Mouse (Mus musculus) thymus, postnatal 14 days (tissue): Measurements from ENCODE around the gene Apool.

Source experiments
- DNase-seq: peaks from one replicate; pipeline ENCODE4 v3.0.0; 2021

Gene Apool

DNA sequence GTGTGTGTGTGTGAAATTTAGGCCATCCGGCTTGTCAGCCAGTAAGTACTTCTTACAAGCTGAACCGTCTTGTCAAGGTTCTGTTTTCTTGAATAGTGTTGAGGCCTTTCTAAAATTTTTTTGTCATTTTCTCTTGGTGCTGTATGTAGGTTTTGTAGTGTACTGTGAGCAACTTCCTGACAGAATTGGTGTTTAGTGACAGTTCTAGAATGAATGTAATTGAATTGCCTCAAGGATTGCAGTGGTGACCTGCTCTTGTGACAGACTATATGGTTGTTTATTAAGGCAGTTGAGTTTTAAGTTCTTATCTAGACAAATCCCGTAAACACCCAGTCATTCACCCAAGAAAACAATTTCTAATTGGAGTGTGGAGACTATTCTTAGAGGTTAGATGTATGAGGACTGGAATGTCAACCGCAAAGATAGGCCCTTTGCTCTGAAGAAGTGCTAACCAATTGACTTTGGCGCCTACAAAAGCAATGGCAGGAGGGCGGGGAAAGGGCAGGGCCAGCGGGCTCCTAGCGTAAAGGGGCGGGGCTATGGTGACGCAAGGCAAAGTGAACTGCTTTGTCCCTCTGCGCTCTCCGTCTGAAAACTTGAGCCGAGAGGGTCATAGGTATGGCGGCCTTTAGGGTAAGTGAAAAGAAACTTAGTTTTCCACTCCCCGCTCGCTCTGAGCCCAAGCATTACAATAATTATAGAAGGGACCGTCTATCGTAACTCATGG lies at the start of gene Apool:
Gene Apool (plus strand): TSS at position 531 of the 727 bp plus-strand sequence.
- DNase-seq, result peak; percentile 87

DNA sequence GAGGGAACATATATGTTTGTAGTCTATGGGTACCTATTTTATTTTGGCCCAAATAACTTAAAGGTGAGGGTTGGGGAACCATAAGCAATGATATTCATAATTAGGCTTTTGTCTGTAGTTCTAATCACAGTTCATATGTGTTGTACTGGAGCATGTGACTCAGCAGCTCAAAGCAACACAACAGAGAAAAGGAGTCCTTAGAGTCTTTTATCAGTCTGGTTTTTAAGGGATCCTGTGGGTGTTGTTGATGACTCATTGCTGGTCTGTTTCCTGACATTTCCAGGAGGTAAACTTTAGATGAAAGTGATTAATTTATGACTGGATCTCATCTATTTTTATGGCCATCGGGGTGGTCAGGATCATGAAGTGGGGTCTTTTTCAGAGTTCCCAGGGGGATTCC lies 37.6 kb upstream of the Apool start:
- DNase-seq, result no peak

- no peak for DNase-seq
These were observed 375 bp downstream of the Apool start for GRCm38 (mm10) chrX:112311531-112311887.

DNA sequence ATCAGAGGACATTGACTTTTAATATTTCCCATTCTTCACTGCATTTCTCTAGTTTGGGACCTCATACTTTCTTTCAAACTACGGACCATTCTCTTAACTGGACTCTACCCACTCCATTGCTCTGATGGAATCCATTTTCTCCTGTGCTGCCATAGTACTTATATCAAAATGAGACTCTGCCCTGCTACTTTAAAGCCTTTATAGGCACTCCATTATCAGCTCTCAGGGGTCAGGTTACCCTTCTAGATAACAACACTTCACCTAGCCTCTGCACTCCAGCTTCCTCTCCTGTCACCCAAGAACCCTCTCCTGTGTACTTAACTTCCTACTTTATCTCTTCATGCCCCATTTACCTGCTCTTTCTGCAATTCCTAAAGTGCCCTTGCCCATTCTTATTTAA lies 960 bp downstream of the Apool start:
- DNase-seq, result no peak

DNA sequence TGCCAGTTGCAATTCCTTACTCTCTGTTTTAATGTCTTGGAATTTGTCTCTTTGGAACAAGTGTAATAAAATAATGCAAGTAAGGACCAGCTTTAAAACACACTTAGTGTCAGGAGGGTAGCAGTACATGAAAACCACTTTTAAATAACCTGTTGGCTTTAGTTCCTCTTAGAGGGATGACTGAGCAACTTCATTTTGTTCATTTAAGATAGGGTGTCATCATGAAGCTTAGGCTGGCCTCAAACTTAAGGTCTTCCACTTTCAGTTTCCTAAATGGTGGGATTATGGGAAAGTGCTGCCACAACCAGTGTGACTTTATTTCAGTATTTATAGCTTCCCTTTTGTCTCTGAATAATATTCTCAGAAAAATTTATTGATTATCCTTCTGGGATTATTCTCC lies 9.1 kb downstream of the Apool start:
- no peak for DNase-seq

- DNase-seq, result no peak
These were observed 28.4 kb downstream of the Apool start for GRCm38 (mm10) chrX:112339486-112339885.

DNA sequence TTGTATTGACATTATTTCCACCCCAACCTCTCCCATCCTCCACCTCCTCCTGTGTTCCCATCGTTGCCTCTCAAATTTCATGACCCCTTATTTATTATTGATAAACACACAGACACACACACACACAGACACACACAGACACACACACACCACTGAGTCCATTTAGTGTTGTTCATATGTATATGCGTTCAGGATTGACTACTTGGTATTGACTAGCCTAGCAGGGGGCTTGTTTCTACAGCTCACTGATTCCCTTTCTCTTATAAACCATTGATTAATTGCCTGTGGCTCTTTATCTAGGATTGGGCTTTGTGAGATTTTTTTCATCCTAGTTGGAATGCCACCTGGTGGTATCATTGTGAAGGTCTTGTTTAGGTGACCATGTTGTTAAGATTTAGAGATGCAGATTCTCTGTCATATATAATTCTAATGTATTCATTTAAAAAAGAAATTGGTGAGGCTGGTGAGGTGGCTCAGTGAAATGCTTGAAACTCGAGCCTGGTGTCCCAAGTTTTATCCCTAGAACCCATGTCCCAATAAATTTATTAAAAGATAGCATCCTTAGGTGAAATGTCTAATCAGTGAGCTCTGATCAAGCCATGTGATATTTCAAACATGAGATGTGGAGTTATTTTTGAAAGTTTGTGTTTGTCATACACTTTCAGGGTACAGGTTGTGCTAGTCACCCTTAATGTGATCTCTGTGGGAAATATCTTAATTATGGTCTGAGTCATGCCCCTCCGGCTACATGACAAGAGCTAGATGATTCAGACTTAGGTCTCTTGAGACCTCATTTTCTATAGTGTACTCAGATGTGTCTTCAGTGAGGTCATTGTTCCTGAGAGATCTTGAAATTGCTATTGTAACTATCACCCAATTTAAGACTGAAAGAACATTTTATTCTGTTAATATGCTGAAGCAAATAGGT lies 36.6 kb downstream of the Apool start:
- DNase-seq, result no peak

DNA sequence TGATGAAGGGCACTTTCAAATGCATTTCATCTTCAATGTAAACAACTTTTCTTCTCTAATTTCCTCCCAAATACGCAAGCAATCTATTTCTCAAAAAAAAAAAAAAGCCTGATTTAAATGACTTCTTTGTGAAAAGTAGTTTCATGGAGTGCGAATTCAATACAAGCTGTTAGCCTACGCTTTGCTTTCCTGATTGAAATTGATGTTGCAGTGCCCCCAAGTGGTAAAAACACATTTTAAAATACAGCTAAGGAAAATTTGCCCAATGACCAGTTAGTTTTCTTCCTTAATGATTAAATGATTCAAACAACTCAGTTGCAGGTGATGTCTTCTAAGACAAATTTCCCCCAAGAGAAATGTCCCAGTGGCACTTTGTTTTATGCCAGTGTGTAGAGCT lies 37.3 kb downstream of the Apool start:
- DNase-seq, result peak; percentile 6

DNA sequence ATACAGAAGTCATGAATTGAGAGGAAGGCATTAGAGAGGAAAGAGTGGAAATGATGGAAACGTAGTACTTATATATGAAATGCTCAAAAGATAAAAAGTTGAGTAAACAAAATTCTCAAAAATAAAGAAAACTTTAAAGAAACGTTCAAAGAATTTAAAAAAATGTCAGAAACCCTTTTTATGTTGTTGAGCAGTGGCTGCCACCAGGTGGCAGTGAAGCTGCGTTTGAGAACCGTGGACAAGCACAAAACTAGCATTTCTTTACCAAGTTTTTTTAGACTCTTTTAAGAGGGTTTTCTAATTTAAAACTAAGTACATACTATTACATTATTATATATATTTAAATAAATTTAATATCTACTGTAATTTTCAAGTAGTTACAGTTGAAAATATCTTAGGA lies 57.3 kb downstream of the Apool start:
- no peak for DNase-seq

DNA sequence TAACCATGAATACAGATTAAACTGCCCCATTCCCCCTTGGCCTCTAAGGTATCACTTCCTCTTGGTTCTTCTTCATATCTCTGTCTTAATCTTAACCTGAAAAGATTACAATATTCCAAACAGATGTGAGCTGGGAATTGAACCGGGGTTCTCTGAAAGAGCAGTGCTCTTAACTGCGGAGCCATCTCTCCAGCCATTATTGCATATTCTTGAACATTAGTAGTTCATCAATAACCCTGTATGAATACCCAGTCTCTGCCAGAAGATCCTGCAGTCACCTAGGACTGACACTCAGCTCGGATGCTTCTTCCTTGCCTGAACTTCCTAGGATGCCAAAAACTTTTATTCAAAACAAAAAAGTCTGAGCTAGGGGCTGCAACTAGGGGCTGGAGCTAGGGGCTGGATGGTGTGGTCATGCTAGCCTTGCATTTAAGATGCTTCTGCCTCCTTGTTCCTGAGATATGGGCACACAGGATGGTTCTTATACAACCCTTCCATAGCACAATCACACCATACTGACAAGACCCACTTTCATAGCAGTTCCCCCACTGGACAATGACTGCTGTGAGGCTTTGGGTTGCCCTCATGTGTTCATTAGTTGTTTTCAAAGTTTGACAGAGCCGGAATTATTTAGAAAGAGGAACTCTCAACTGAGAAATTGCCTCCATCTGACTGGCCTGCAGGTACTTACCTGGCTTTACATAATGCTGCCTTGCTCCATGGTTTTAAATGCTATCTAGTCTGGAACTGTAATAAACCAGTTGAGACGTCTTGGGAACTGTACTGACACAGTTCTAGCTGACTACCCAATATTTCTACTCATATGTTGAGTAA lies 59.7 kb downstream of the Apool start:
- peak; percentile 24 for DNase-seq

DNA sequence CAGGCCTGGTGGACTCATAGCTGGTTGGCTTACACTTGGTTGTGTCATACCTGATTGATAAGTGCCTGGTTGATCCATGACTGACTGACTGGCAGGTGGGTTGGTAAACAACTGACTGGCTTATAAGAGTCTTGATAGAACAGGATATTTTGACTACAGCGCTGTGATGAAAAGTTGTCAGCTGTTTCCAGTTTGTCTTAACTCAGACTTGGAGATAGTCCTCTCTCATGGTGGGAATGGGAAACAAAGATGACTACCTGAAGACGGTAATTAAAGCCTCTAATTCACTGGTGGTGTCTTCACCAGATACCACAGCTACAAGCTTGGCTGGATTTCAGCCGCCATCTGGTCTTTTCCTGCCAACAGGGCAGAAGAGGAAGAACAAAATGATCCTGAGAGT lies 95.5 kb downstream of the Apool start, which contains the start of gene Satl1:
Gene Satl1 (minus strand): TSS at position 101 of the 400 bp plus-strand sequence.
- DNase-seq, result no peak

GRCm38 (mm10) chrX:112412309-112412708 lies 101.2 kb downstream of the Apool start:
- no peak for DNase-seq
